Comparison of ENCODE assay signal across 26 mouse cellular contexts in the genomic region with DNA sequence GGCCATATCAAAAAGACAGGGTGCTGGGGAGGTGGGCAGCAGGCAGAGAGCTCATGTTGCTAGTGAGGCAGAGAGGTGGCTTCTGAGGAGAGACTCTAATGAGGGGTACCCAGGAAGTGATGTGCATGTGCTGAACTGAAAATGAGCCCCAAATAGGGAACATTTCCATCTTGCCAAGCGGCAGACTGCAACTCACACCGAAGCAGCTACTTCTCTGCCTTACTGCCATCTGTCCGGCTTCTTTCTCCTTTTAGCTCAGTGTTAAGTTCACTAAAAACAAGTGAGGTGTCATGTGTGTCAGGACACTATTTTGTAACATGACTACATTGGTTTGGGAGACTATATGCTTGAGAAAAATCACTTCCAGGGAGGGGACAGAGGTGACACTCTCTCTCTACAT.
DNase-seq lines count a peak whose midpoint lies in the region; ATAC-seq and TF ChIP-seq lines count a peak whose summit lies in the region.
"Had no signal": no experiment of that assay in that cellular context is flagged by ENCODE, and none has a peak within 500 bp of the region (broad histone marks: within the 10 kb centered on the region; RNA-seq: fewer than 3 reads in every experiment).

No protein-coding gene starts in this region.

- intact Hi-C loops in left cerebral cortex, postnatal 10 days (cut with DNase I): loop anchor here (10.0 kb wide), 1 partner anchor 285 kb away; no protein-coding TSS in a partner anchor

- H3K4me1 ChIP-seq in forebrain, embryonic 13.5 days: peaks cover 5% of the 10 kb centered on the region
- H3K4me1 ChIP-seq in forebrain, embryonic 10.5 days: peaks cover 11% of the 10 kb centered on the region
- H3K4me1 ChIP-seq in forebrain, postnatal 0 days (ENCODE audit: insufficient read depth): no peaks in the 10 kb centered on the region
- H3K4me1 ChIP-seq: heart, embryonic 15.5 days had no signal

- no peak overlapping the region for H3K4me2 ChIP-seq in forebrain, embryonic 13.5 days
- H3K4me2 ChIP-seq in forebrain, postnatal 0 days (ENCODE audit: low read depth): no peak overlapping the region
- H3K4me2 ChIP-seq: heart, embryonic 12.5 days; heart, embryonic 15.5 days; hindbrain, embryonic 14.5 days had no signal

- no peak overlapping the region for H3K4me3 ChIP-seq in forebrain, embryonic 13.5 days
- no peak overlapping the region for H3K4me3 ChIP-seq in forebrain, embryonic 10.5 days
- H3K4me3 ChIP-seq in forebrain, postnatal 0 days (ENCODE audit: low read depth, low read length): no peak overlapping the region
- H3K4me3 ChIP-seq: gastrocnemius, adult 2 months; heart, embryonic 12.5 days; heart, embryonic 15.5 days had no signal

- H3K9me3 ChIP-seq in forebrain, embryonic 13.5 days (replicated peaks): no peaks in the 10 kb centered on the region
- no peaks in the 10 kb centered on the region for H3K9me3 ChIP-seq in forebrain, embryonic 10.5 days
- H3K9me3 ChIP-seq in forebrain, postnatal 0 days (ENCODE audit: low read length): no peaks in the 10 kb centered on the region
- H3K9me3 ChIP-seq: heart, embryonic 12.5 days; heart, embryonic 15.5 days had no signal

- 72% methylated on average over 3 of the region's 3 CpGs for WGBS in forebrain, embryonic 13.5 days
- 94% methylated on average over 3 of the region's 3 CpGs for WGBS in forebrain, embryonic 10.5 days
- WGBS in forebrain, postnatal 0 days: 65% methylated on average over 3 of the region's 3 CpGs

- TF ChIP-seq CTCF in forebrain, postnatal 0 days (IDR thresholded peaks at IDR 0.05; ENCODE audit: low read depth): no peak

- no peak for DNase-seq in forebrain, embryonic 10.5 days (ENCODE audit: extremely low spot score, low spot score)
- DNase-seq in frontal cortex, postnatal 14 days (ENCODE audit: low spot score in 2 of 2): no peak
- DNase-seq in brain, adult 2 months (ENCODE audit: low read depth, low spot score): peak; percentile 24
- DNase-seq in forebrain, postnatal 0 days: peak; percentile 32
- no peak for DNase-seq in left cerebral cortex, postnatal 10 days (ENCODE audit: extremely low spot score in 1 of 2, low spot score in 2 of 2)
- no peak for DNase-seq in cerebellum, adult 9-10 months
- DNase-seq: adrenal gland, postnatal 10 days; adrenal gland, postnatal 36 days; cerebellum, adult 11-12 months; cerebellum, adult 8-10 months; cerebellum, postnatal 14 days; gastrocnemius, adult 2 months; gastrocnemius, postnatal 14 days; heart, adult 18-20 months; heart, postnatal 10 days; heart, postnatal 36 days; kidney, adult 18-20 months had no signal

- H3K36me3 ChIP-seq in forebrain, embryonic 13.5 days (ENCODE audit: poor library complexity, severe bottlenecking): no peaks in the 10 kb centered on the region
- H3K36me3 ChIP-seq in forebrain, embryonic 10.5 days (replicated peaks): no peaks in the 10 kb centered on the region
- H3K36me3 ChIP-seq in forebrain, postnatal 0 days (ENCODE audit: insufficient read depth): no peaks in the 10 kb centered on the region
- H3K36me3 ChIP-seq: heart, embryonic 12.5 days; heart, embryonic 15.5 days had no signal

- H3K9ac ChIP-seq in forebrain, embryonic 13.5 days: no peak overlapping the region
- no peak overlapping the region for H3K9ac ChIP-seq in forebrain, postnatal 0 days
- H3K9ac ChIP-seq: heart, embryonic 12.5 days; heart, embryonic 15.5 days; hindbrain, embryonic 14.5 days had no signal

- H3K27ac ChIP-seq in forebrain, embryonic 13.5 days: no peak overlapping the region
- H3K27ac ChIP-seq in forebrain, embryonic 10.5 days: no peak overlapping the region
- no peak overlapping the region for H3K27ac ChIP-seq in forebrain, postnatal 0 days (ENCODE audit: low read depth, low read length)
- H3K27ac ChIP-seq: gastrocnemius, adult 2 months; heart, embryonic 15.5 days; hindbrain, embryonic 14.5 days; hindbrain, postnatal 0 days had no signal

- ATAC-seq in forebrain, embryonic 13.5 days: peak; percentile 33; the same call in 1 of the 2 replicates
- peak; percentile 70 for ATAC-seq in frontal cortex, adult (ENCODE audit: low TSS enrichment)
- ATAC-seq in forebrain, postnatal 0 days: 0 out of 2 replicates have a peak, but pooled peaks have one; percentile 36
- ATAC-seq: activated CD4-positive, CD25-positive, alpha-beta regulatory T cell, adult 4 months; hindbrain, postnatal 0 days; inflammation-experienced regulatory T-cells, adult 6 months; intestine, embryonic 16.5 days had no signal

- H3K27me3 ChIP-seq in forebrain, embryonic 13.5 days: no peaks in the 10 kb centered on the region
- H3K27me3 ChIP-seq in forebrain, embryonic 10.5 days (ENCODE audit: poor library complexity, severe bottlenecking): peaks cover 24% of the 10 kb centered on the region
- H3K27me3 ChIP-seq in forebrain, postnatal 0 days (ENCODE audit: insufficient read depth, low read length): no peaks in the 10 kb centered on the region
- H3K27me3 ChIP-seq: heart, embryonic 12.5 days; heart, embryonic 15.5 days had no signal

Comparison
In these comparisons a context has a peak if more than half of its experiments do, and no peak if none do; other contexts are left out.
1. DNase-seq: peak in brain, adult 2 months (single experiment) and forebrain, postnatal 0 days (single experiment); none in forebrain, embryonic 10.5 days (single experiment), frontal cortex, postnatal 14 days (0 of 2), left cerebral cortex, postnatal 10 days (0 of 2) and cerebellum, adult 9-10 months (single experiment).
2. Peak in every context shown above with its lines, with median percentiles within 50 percentile points of each other: ATAC-seq.